Mouse (Mus musculus): ENCODE measurements at regions not wholly inside any gene's neighbourhood (a gene's known extent, or its start where the extent isn't known, plus 50 kb on each side); places are given as distances from the start of the nearest gene placed in this dataset.
"Not testable (repeated sequence)": the region's sequence is repeated elsewhere in the genome, so short reads cannot be mapped to it uniquely, and the experiment has no call there.

- peak; percentile 64; the same call in 1 of the 2 replicates for ATAC-seq (replicated peaks; ENCODE audit: low FRiP score, poor library complexity, severe bottlenecking)
These were observed 95.4 kb upstream of the Mrps10 start for GRCm38 (mm10) chr17:47273309-47273708.

- no peak for ATAC-seq (replicated peaks; ENCODE audit: low FRiP score, poor library complexity, severe bottlenecking)
These were observed 96.6 kb upstream of the Mrps10 start for GRCm38 (mm10) chr17:47271979-47272677.

- ATAC-seq (replicated peaks; ENCODE audit: low FRiP score, poor library complexity, severe bottlenecking), result no peak
These were observed 99.4 kb upstream of the Mrps10 start for GRCm38 (mm10) chr17:47269053-47269891.

- no peak for ATAC-seq (replicated peaks; ENCODE audit: low FRiP score, poor library complexity, severe bottlenecking)
These were observed 100.8 kb upstream of the Mrps10 start for GRCm38 (mm10) chr17:47267843-47268242.

GRCm38 (mm10) chr17:47267076-47267475, 101.6 kb upstream of the Mrps10 start:
- ATAC-seq (replicated peaks; ENCODE audit: low FRiP score, poor library complexity, severe bottlenecking), result no peak

- no peak for ATAC-seq (replicated peaks; ENCODE audit: low FRiP score, poor library complexity, severe bottlenecking)
These were observed 102.4 kb upstream of the Mrps10 start for GRCm38 (mm10) chr17:47266335-47266734.

GRCm38 (mm10) chr17:47262986-47263385, 105.7 kb upstream of the Mrps10 start:
- ATAC-seq (replicated peaks; ENCODE audit: low FRiP score, poor library complexity, severe bottlenecking), result no peak

GRCm38 (mm10) chr17:47262141-47262540, 106.5 kb upstream of the Mrps10 start:
- ATAC-seq (replicated peaks; ENCODE audit: low FRiP score, poor library complexity, severe bottlenecking), result no peak

- no peak for ATAC-seq (replicated peaks; ENCODE audit: low FRiP score, poor library complexity, severe bottlenecking)
These were observed 107.7 kb upstream of the Mrps10 start for GRCm38 (mm10) chr17:47260976-47261375.

- ATAC-seq (replicated peaks; ENCODE audit: low FRiP score, poor library complexity, severe bottlenecking), result no peak
These were observed 110.4 kb upstream of the Mrps10 start for GRCm38 (mm10) chr17:47258296-47258695.

- ATAC-seq (replicated peaks; ENCODE audit: low FRiP score, poor library complexity, severe bottlenecking), result no peak
These were observed 113.5 kb upstream of the Mrps10 start for GRCm38 (mm10) chr17:47255209-47255608.

GRCm38 (mm10) chr17:47254026-47254425, 114.7 kb upstream of the Mrps10 start:
- no peak for ATAC-seq (replicated peaks; ENCODE audit: low FRiP score, poor library complexity, severe bottlenecking)

- ATAC-seq (replicated peaks; ENCODE audit: low FRiP score, poor library complexity, severe bottlenecking), result no peak
These were observed 118.7 kb upstream of the Mrps10 start for GRCm38 (mm10) chr17:47250001-47250400.

GRCm38 (mm10) chr17:47249176-47249575, 119.5 kb upstream of the Mrps10 start:
- 0 out of 2 replicates have a peak, but pooled peaks have one; percentile 12 for ATAC-seq (replicated peaks; ENCODE audit: low FRiP score, poor library complexity, severe bottlenecking)

- no peak for ATAC-seq (replicated peaks; ENCODE audit: low FRiP score, poor library complexity, severe bottlenecking)
These were observed 120.6 kb upstream of the Mrps10 start for GRCm38 (mm10) chr17:47248053-47248452.

- ATAC-seq (replicated peaks; ENCODE audit: low FRiP score, poor library complexity, severe bottlenecking), result no peak
These were observed 121.2 kb upstream of the Mrps10 start for GRCm38 (mm10) chr17:47247516-47247915.

- no peak for ATAC-seq (replicated peaks; ENCODE audit: low FRiP score, poor library complexity, severe bottlenecking)
These were observed 122.1 kb upstream of the Mrps10 start for GRCm38 (mm10) chr17:47246605-47247004.

GRCm38 (mm10) chr17:47245635-47246034, 123.1 kb upstream of the Mrps10 start:
- no peak for ATAC-seq (replicated peaks; ENCODE audit: low FRiP score, poor library complexity, severe bottlenecking)

GRCm38 (mm10) chr17:47239086-47239485, 129.6 kb upstream of the Mrps10 start:
- ATAC-seq (replicated peaks; ENCODE audit: low FRiP score, poor library complexity, severe bottlenecking), result no peak

GRCm38 (mm10) chr17:47237881-47238280, 130.8 kb upstream of the Mrps10 start:
- ATAC-seq (replicated peaks; ENCODE audit: low FRiP score, poor library complexity, severe bottlenecking), result not testable (repeated sequence)

GRCm38 (mm10) chr17:47234343-47234742, 134.3 kb upstream of the Mrps10 start:
- ATAC-seq (replicated peaks; ENCODE audit: low FRiP score, poor library complexity, severe bottlenecking), result no peak
